Mouse (Mus musculus) forebrain, embryonic 16.5 days (tissue): Measurements from ENCODE around the gene Sostdc1. TPM values are rescaled to one million over a fixed set of nuclear protein-coding genes. Genes with fewer than 3 reads are reported as not detected.

Source experiments
- ATAC-seq: fragments of 200-750 bp; cut with Nextera tagmentation; 2 replicates; pipeline ENCODE4 v1.8.0; 2017; ENCODE audit warnings: mild to moderate bottlenecking, moderate library complexity
- H3K27ac ChIP-seq: fragments of 300-500 bp; sonication (generic); 2 replicates; pipeline ENCODE4 v1.5.1; 2014; ENCODE audit warnings: low read length, control low read depth
- H3K27me3 ChIP-seq: fragments of 300-500 bp; sonication (generic); replicated peaks from 2 replicates; pipeline ENCODE4 v1.6.1; 2014; ENCODE audit warnings: low read length; ENCODE audit not compliant: control insufficient read depth, insufficient read depth
- H3K36me3 ChIP-seq: fragments of 300-500 bp; sonication (generic); 2 replicates; pipeline ENCODE4 v1.6.1; 2014; ENCODE audit not compliant: control insufficient read depth, insufficient read depth
- H3K4me1 ChIP-seq: fragments of 300-500 bp; sonication (generic); replicated peaks from 2 replicates; pipeline ENCODE4 v1.6.1; 2014; ENCODE audit warnings: low read length; ENCODE audit not compliant: control insufficient read depth, insufficient read depth
- H3K4me2 ChIP-seq: fragments of 300-500 bp; sonication (generic); 2 replicates; pipeline ENCODE4 v1.6.1; 2014; ENCODE audit warnings: mild to moderate bottlenecking, low read length, control low read depth
- H3K4me3 ChIP-seq: fragments of 300-500 bp; sonication (generic); replicated peaks from 2 replicates; pipeline ENCODE4 v1.5.1; 2014; ENCODE audit warnings: mild to moderate bottlenecking, low read length, control low read depth
- H3K9ac ChIP-seq: fragments of 300-500 bp; sonication (generic); replicated peaks from 2 replicates; pipeline ENCODE4 v1.6.1; 2014; ENCODE audit warnings: low read depth, low read length, control low read depth
- H3K9me3 ChIP-seq: fragments of 300-500 bp; sonication (generic); 2 replicates; pipeline ENCODE4 v1.6.1; 2016; ENCODE audit warnings: low read length; ENCODE audit not compliant: control insufficient read depth
- WGBS: fragments of 180-500 bp; shearing (Covaris S2); extraction: QIAGEN DNeasy Blood & Tissue Kit; methylation state at CpG from one replicate; pipeline ENCODE4 v1.1.7; 2014; 5-methylcytosine and 5-hydroxymethylcytosine counted together
- polyA plus RNA-seq: library from polyadenylated mRNA; unstranded; fragments of >200 nt; fragmentation: Nextera tagmentation; extraction: Ambion mirVana; gene quantifications from 2 replicates; pipeline ENCODE4 v1.2.1, GENCODE M21; 2015

Gene Sostdc1
- polyA plus RNA-seq, 1 experiment from 2014 or later = 9.6 TPM

DNA sequence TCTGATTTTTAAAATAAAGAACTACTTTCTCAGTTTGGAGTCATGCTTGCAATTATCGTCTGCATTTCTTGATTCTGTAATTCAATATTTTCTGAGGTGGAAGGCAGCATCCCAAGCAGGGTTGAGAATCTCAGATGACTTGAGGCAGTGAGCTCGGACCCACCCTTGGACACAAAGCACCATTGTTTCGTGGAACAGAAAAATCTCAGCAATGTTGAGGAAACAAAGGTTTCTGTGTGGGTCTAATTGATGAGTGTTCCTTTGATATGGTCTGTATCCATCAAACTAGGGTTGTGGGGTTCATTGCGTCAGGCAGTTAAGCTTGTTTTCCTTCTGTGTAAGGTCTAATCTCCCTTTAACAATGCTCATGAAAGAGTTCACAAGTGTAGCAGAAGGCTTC is 30.2 kb downstream of the Sostdc1 start:
- no peak for ATAC-seq
- 55% methylated on average over 4 of the region's 4 CpGs for WGBS

DNA sequence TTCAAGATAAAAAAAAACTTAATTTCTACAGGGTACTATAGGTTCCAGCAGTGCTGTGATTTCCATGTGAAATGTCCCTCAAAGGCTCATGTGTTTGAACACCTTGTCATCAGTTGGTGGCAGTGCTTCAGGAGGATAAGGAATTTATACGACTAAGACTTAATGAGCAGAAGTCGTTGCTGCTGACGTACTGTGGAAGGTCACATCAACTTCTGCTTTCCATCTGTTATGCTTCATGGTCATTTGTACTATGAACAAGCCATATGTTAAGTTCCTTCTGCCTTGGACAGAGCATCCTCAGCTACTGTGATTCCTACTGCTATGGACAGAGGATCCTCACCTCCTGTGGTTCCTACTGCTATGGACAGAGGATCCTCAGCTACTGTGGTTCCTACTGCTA is 46.1 kb downstream of the Sostdc1 start:
- Histone ChIP-seq H3K36me3 (no peaks in the 10 kb centered on the region), H3K4me2 (no peak overlapping the region), H3K9me3 (no peaks in the 10 kb centered on the region), H3K4me1 (no peaks in the 10 kb centered on the region), H3K27me3 (no peaks in the 10 kb centered on the region), H3K27ac (no peak overlapping the region), H3K9ac (no peak overlapping the region), H3K4me3 (no peak overlapping the region)
- 94% methylated on average over 3 of the region's 3 CpGs for WGBS
- no peak for ATAC-seq

More for the DNA sequence above, 30.2 kb downstream of the Sostdc1 start:
- Histone ChIP-seq H3K4me3 (no peak overlapping the region), H3K4me1 (no peaks in the 10 kb centered on the region), H3K9me3 (no peaks in the 10 kb centered on the region), H3K27ac (no peak overlapping the region), H3K27me3 (no peaks in the 10 kb centered on the region), H3K36me3 (no peaks in the 10 kb centered on the region), H3K9ac (no peak overlapping the region), H3K4me2 (no peak overlapping the region)

GRCm38 (mm10) chr12:36360693-36361092 is 46.8 kb downstream of the Sostdc1 start:
- Histone ChIP-seq H3K36me3 (no peaks in the 10 kb centered on the region), H3K9me3 (no peaks in the 10 kb centered on the region), H3K9ac (no peak overlapping the region), H3K27ac (no peak overlapping the region), H3K4me3 (no peak overlapping the region), H3K27me3 (no peaks in the 10 kb centered on the region), H3K4me1 (no peaks in the 10 kb centered on the region), H3K4me2 (no peak overlapping the region)
- 88% methylated on average over 5 of the region's 5 CpGs for WGBS
- ATAC-seq = no peak

DNA sequence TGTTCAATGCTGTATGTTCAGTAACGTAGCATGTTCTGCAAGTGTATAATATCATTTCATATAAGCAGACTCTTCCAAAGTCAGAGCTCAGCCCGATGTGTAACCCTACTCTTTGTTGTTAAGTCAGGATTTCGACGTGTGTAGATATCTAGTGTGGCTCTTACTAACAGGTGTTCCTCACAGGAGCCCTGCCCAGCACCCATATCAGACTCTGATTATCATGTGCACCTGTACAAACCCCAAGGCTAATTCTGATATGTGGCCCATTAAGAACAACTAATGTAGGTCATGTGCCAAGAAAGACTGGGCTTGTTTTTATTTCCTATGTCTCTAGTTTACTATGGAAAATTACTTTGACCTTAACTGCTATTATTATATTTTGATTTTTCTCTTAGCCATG is 50.1 kb downstream of the Sostdc1 start:
- Histone ChIP-seq H3K27me3 (no peaks in the 10 kb centered on the region), H3K4me2 (no peak overlapping the region), H3K9me3 (no peaks in the 10 kb centered on the region), H3K36me3 (no peaks in the 10 kb centered on the region), H3K9ac (no peak overlapping the region), H3K4me1 (no peaks in the 10 kb centered on the region), H3K4me3 (no peak overlapping the region), H3K27ac (no peak overlapping the region)
- ATAC-seq = no peak
- 93% methylated on average over 4 of the region's 4 CpGs for WGBS

Other genes with a start within 250 kb of the Sostdc1 start
- gene Ankmy2, start 157.0 kb upstream of the Sostdc1 start, polyA plus RNA-seq = 64.4 and 64.7 TPM in 2 replicates
- gene Bzw2, start 156.1 kb upstream of the Sostdc1 start, polyA plus RNA-seq = 542 and 586 TPM in 2 replicates
- gene Lrrc72, start 60.7 kb upstream of the Sostdc1 start, polyA plus RNA-seq = not detected in 2 replicates
- 7.0 and 7.5 TPM in 2 replicates for gene Ispd, start 67.3 kb downstream of the Sostdc1 start, polyA plus RNA-seq
- gene D630036H23Rik, start 68.0 kb downstream of the Sostdc1 start, polyA plus RNA-seq = 1.7 and 3.0 TPM in 2 replicates